Mouse (Mus musculus): Measurements from ENCODE around the gene Ak5.

DNA sequence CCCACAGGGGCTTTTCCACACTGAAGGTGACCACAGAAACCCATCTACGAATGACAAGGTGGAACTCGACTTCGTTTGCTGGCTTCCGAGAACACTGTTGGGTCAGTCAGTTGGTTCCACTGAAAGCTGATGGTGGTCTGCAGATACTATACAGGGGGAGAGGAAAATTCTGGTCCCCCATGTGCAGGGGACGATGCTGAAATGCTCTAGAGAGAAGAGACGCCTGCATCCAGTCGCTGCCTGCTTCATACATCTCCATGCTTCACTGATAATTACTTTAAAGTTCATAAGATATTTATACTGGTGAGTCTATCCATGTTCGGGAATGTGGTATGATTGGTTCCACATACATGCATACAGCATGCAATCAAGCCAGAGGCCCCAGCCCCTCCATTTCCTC is 186.0 kb downstream of the Ak5 start:
- TF ChIP-seq CTCF (IDR thresholded peaks at IDR 0.05; ENCODE audit: borderline replicate concordance, insufficient read depth, low read depth, low read length) = no peak
- no peak for TF ChIP-seq POLR2A (IDR thresholded peaks at IDR 0.05; ENCODE audit: borderline replicate concordance, insufficient read depth, low read length)
